Mouse (Mus musculus): ENCODE data around the gene Grk2. TPM values are rescaled to one million over a fixed set of nuclear protein-coding genes. Genes with fewer than 3 reads are reported as not detected.

Grk2 gene
- 13.7 and 15.0 TPM in 2 replicates for polyA plus RNA-seq (2015; fragmentation: Nextera tagmentation; extraction: Ambion mirVana)

- 0% methylated on average over 21 of the region's 46 CpGs for WGBS
- H3K27ac ChIP-seq (ENCODE audit: low read length) = peak within 1 kb of the TSS; percentile 85
- ATAC-seq (ENCODE audit: low read depth) = peak; percentile 86
- H3K4me2 ChIP-seq (ENCODE audit: low read depth, low read length) = peak within 1 kb of the TSS; percentile 71
- H3K9me3 ChIP-seq (ENCODE audit: control insufficient read depth, low read length) = no peaks in the 10 kb centered on the region
- H3K4me1 ChIP-seq (replicated peaks; ENCODE audit: control insufficient read depth, insufficient read depth, low read length) = peaks cover 43% of the 10 kb centered on the region
- H3K36me3 ChIP-seq (ENCODE audit: control insufficient read depth, insufficient read depth, low read length) = no peaks in the 10 kb centered on the region
- H3K27me3 ChIP-seq (ENCODE audit: control insufficient read depth, insufficient read depth, low read depth, low read length) = no peaks in the 10 kb centered on the region
- H3K4me3 ChIP-seq (ENCODE audit: low read length) = peak within 1 kb of the TSS; percentile 99
- peak within 1 kb of the TSS; percentile 99 for H3K9ac ChIP-seq (ENCODE audit: low read length)
Measured at GRCm38 (mm10) chr19:4306190-4306577, at the start of gene Grk2. TSS of gene Grk2 (minus strand) at chr19:4306222.

GRCm38 (mm10) chr19:4349455-4349854 lies 43.4 kb upstream of the Grk2 start:
- Histone ChIP-seq H3K27ac (ENCODE audit: low read length) (no peak overlapping the region), H3K36me3 (ENCODE audit: control insufficient read depth, insufficient read depth, low read length) (peaks cover 30% of the 10 kb centered on the region), H3K9me3 (ENCODE audit: control insufficient read depth, low read length) (no peaks in the 10 kb centered on the region), H3K4me3 (ENCODE audit: low read length) (no peak overlapping the region), H3K4me2 (ENCODE audit: low read depth, low read length) (no peak overlapping the region), H3K4me1 (replicated peaks; ENCODE audit: control insufficient read depth, insufficient read depth, low read length) (no peaks in the 10 kb centered on the region), H3K27me3 (ENCODE audit: control insufficient read depth, insufficient read depth, low read depth, low read length) (no peaks in the 10 kb centered on the region), H3K9ac (ENCODE audit: low read length) (no peak overlapping the region)
- WGBS = 86% methylated on average over 2 of the region's 2 CpGs
- no peak for ATAC-seq (ENCODE audit: low read depth)

DNA sequence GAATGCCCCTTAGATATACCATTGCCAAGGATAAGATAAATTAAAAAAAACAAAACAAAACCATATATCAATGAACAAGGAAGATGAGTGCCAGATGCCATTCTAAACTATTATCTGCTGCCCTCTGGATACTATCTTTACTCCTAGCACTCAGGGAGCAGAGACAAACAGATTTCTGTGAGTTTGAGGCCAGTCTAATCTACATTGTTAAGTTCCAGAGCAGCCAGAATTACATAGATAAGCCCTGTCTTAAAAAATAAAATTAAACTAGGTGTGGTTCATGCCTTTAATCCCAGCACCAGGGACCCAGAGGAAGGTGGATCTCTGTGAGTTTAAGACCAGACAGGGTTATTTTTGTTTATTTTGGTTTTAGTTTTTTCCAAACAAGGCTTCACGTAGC lies 40.5 kb upstream of the Grk2 start:
- H3K4me2 ChIP-seq (ENCODE audit: low read depth, low read length) = no peak overlapping the region
- H3K27ac ChIP-seq (ENCODE audit: low read length) = no peak overlapping the region
- 80% methylated on average over 1 of the region's 1 CpGs for WGBS
- no peak overlapping the region for H3K4me3 ChIP-seq (ENCODE audit: low read length)
- H3K4me1 ChIP-seq (replicated peaks; ENCODE audit: control insufficient read depth, insufficient read depth, low read length) = no peaks in the 10 kb centered on the region
- ATAC-seq (ENCODE audit: low read depth) = no peak
- H3K9ac ChIP-seq (ENCODE audit: low read length) = no peak overlapping the region
- no peaks in the 10 kb centered on the region for H3K27me3 ChIP-seq (ENCODE audit: control insufficient read depth, insufficient read depth, low read depth, low read length)
- no peaks in the 10 kb centered on the region for H3K9me3 ChIP-seq (ENCODE audit: control insufficient read depth, low read length)
- H3K36me3 ChIP-seq (ENCODE audit: control insufficient read depth, insufficient read depth, low read length) = peaks cover 40% of the 10 kb centered on the region

DNA sequence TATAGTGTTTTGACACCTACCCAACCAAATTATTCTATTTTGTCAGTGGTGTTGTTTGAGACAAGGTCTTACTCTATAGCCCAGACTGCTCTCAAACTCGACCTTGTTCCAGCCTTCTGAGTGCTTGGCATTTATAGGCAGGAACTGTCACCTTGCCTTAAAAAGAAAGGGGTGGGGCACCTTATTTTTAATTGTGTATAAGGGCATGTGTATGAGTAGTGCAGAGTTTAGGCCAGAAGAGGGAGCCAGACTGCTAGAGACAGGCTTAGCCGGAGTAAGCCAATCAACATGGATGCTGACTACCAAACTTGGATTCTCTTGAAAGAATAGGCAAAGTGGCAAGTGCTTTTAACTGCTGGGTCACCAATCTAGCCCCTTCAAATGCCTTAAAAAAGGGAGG lies 32.1 kb upstream of the Grk2 start:
- H3K36me3 ChIP-seq (ENCODE audit: control insufficient read depth, insufficient read depth, low read length) = peaks cover 22% of the 10 kb centered on the region
- no peak overlapping the region for H3K27ac ChIP-seq (ENCODE audit: low read length)
- WGBS = 25% methylated on average over 2 of the region's 2 CpGs
- no peaks in the 10 kb centered on the region for H3K27me3 ChIP-seq (ENCODE audit: control insufficient read depth, insufficient read depth, low read depth, low read length)
- H3K4me2 ChIP-seq (ENCODE audit: low read depth, low read length) = no peak overlapping the region
- no peak overlapping the region for H3K9ac ChIP-seq (ENCODE audit: low read length)
- peaks cover 12% of the 10 kb centered on the region for H3K4me1 ChIP-seq (replicated peaks; ENCODE audit: control insufficient read depth, insufficient read depth, low read length)
- ATAC-seq (ENCODE audit: low read depth) = no peak
- H3K4me3 ChIP-seq (ENCODE audit: low read length) = no peak overlapping the region
- no peaks in the 10 kb centered on the region for H3K9me3 ChIP-seq (ENCODE audit: control insufficient read depth, low read length)

GRCm38 (mm10) chr19:4333791-4334190 lies 27.8 kb upstream of the Grk2 start:
- ATAC-seq (ENCODE audit: low read depth) = peak; percentile 99

DNA sequence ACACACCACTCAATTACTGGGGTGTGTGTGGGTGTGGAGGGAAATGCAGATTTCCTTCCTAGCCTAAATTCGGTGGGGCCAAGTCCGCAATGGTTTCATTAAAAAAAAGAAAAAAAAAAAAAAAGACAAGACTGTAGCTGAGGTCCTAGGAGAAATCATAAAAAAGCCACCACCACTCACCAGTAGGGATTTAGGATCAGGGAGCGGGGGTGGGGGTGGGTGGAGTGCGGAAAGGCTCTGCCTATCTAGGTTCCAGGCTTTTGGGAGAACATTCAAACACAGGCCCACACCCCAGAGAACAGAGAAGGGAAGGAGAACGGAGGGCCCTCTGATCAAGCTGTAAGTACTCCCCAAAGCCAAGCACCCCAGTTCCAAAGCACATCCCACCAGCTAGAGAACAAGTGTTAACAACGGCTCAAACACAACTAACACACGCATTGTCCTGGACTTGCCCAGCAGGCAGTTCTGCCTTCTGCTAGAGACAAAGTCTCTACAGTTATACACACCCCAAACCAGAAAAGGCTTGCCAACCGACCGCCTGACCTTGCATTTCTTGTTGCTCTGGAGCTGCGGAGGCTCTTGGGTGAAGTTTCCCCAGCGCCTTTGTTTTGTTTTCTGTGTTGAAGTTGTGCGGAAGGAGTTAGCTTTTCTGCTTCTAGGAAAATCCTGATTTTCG lies 27.2 kb upstream of the Grk2 start:
- ATAC-seq (ENCODE audit: low read depth) = peak; percentile 32
- H3K4me2 ChIP-seq (ENCODE audit: low read depth, low read length) = peak overlapping the region; percentile 76
- WGBS = under 1% methylated on average over 13 of the region's 13 CpGs

More at GRCm38 (mm10) chr19:4333791-4334190, 27.8 kb upstream of the Grk2 start:
- no peaks in the 10 kb centered on the region for H3K27me3 ChIP-seq (ENCODE audit: control insufficient read depth, insufficient read depth, low read depth, low read length)
- peaks cover 15% of the 10 kb centered on the region for H3K36me3 ChIP-seq (ENCODE audit: control insufficient read depth, insufficient read depth, low read length)
- H3K9me3 ChIP-seq (ENCODE audit: control insufficient read depth, low read length) = no peaks in the 10 kb centered on the region
- peak overlapping the region; percentile 69 for H3K4me3 ChIP-seq (ENCODE audit: low read length)
- peak overlapping the region; percentile 77 for H3K9ac ChIP-seq (ENCODE audit: low read length)
- under 1% methylated on average over 16 of the region's 16 CpGs for WGBS
- H3K27ac ChIP-seq (ENCODE audit: low read length) = peak overlapping the region; percentile 97
- peaks cover 24% of the 10 kb centered on the region for H3K4me1 ChIP-seq (replicated peaks; ENCODE audit: control insufficient read depth, insufficient read depth, low read length)
- peak overlapping the region; percentile 76 for H3K4me2 ChIP-seq (ENCODE audit: low read depth, low read length)

DNA sequence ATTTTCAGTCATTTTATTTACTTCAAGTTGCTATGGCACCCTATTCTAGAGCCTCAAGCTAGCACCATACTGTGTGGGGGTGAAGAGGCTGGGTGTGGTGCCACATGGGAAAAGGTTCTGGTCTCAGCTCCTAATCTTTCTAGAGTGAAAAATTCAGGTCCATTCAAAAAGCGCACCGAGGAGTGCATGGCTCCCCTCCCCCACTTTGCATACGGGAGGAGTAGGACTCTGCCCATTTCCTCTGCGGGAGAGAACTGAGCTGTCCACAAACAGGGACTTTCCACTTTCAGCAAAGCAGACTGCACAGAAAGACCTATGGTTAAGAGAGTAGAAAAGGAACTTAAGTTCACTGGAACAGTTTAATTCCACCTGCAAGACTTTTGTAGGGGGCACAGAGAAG lies 26.6 kb upstream of the Grk2 start:
- peak overlapping the region; percentile 97 for H3K27ac ChIP-seq (ENCODE audit: low read length)
- ATAC-seq (ENCODE audit: low read depth) = no peak
- H3K4me3 ChIP-seq (ENCODE audit: low read length) = peak overlapping the region; percentile 69
- H3K4me1 ChIP-seq (replicated peaks; ENCODE audit: control insufficient read depth, insufficient read depth, low read length) = peaks cover 24% of the 10 kb centered on the region
- H3K9me3 ChIP-seq (ENCODE audit: control insufficient read depth, low read length) = no peaks in the 10 kb centered on the region
- H3K36me3 ChIP-seq (ENCODE audit: control insufficient read depth, insufficient read depth, low read length) = peaks cover 24% of the 10 kb centered on the region
- no peaks in the 10 kb centered on the region for H3K27me3 ChIP-seq (ENCODE audit: control insufficient read depth, insufficient read depth, low read depth, low read length)
- 0% methylated on average over 4 of the region's 4 CpGs for WGBS
- H3K9ac ChIP-seq (ENCODE audit: low read length) = peak overlapping the region; percentile 77
- H3K4me2 ChIP-seq (ENCODE audit: low read depth, low read length) = peak overlapping the region; percentile 76

More for the DNA sequence above, 27.2 kb upstream of the Grk2 start:
- peaks cover 18% of the 10 kb centered on the region for H3K36me3 ChIP-seq (ENCODE audit: control insufficient read depth, insufficient read depth, low read length)
- H3K4me3 ChIP-seq (ENCODE audit: low read length) = peak overlapping the region; percentile 69
- H3K27me3 ChIP-seq (ENCODE audit: control insufficient read depth, insufficient read depth, low read depth, low read length) = no peaks in the 10 kb centered on the region
- H3K9me3 ChIP-seq (ENCODE audit: control insufficient read depth, low read length) = no peaks in the 10 kb centered on the region
- peaks cover 24% of the 10 kb centered on the region for H3K4me1 ChIP-seq (replicated peaks; ENCODE audit: control insufficient read depth, insufficient read depth, low read length)
- H3K27ac ChIP-seq (ENCODE audit: low read length) = peak overlapping the region; percentile 97
- H3K9ac ChIP-seq (ENCODE audit: low read length) = peak overlapping the region; percentile 77

GRCm38 (mm10) chr19:4331273-4331672 lies 25.3 kb upstream of the Grk2 start:
- no peak overlapping the region for H3K4me2 ChIP-seq (ENCODE audit: low read depth, low read length)
- peaks cover 35% of the 10 kb centered on the region for H3K36me3 ChIP-seq (ENCODE audit: control insufficient read depth, insufficient read depth, low read length)
- no peak overlapping the region for H3K27ac ChIP-seq (ENCODE audit: low read length)
- no peak for ATAC-seq (ENCODE audit: low read depth)
- no peaks in the 10 kb centered on the region for H3K9me3 ChIP-seq (ENCODE audit: control insufficient read depth, low read length)
- no peaks in the 10 kb centered on the region for H3K27me3 ChIP-seq (ENCODE audit: control insufficient read depth, insufficient read depth, low read depth, low read length)
- WGBS = 81% methylated on average over 3 of the region's 3 CpGs
- H3K9ac ChIP-seq (ENCODE audit: low read length) = no peak overlapping the region
- H3K4me3 ChIP-seq (ENCODE audit: low read length) = no peak overlapping the region
- peaks cover 24% of the 10 kb centered on the region for H3K4me1 ChIP-seq (replicated peaks; ENCODE audit: control insufficient read depth, insufficient read depth, low read length)

GRCm38 (mm10) chr19:4330603-4331002 lies 24.6 kb upstream of the Grk2 start:
- H3K4me2 ChIP-seq (ENCODE audit: low read depth, low read length) = no peak overlapping the region
- H3K9me3 ChIP-seq (ENCODE audit: control insufficient read depth, low read length) = no peaks in the 10 kb centered on the region
- no peak overlapping the region for H3K9ac ChIP-seq (ENCODE audit: low read length)
- ATAC-seq (ENCODE audit: low read depth) = no peak
- peaks cover 39% of the 10 kb centered on the region for H3K36me3 ChIP-seq (ENCODE audit: control insufficient read depth, insufficient read depth, low read length)
- no peaks in the 10 kb centered on the region for H3K27me3 ChIP-seq (ENCODE audit: control insufficient read depth, insufficient read depth, low read depth, low read length)
- no peak overlapping the region for H3K4me3 ChIP-seq (ENCODE audit: low read length)
- H3K4me1 ChIP-seq (replicated peaks; ENCODE audit: control insufficient read depth, insufficient read depth, low read length) = peaks cover 24% of the 10 kb centered on the region
- no peak overlapping the region for H3K27ac ChIP-seq (ENCODE audit: low read length)
- WGBS = 68% methylated on average over 2 of the region's 2 CpGs

All from lung, embryonic 16.5 days (tissue).